Mouse (Mus musculus) lung, postnatal 0 days (tissue): ENCODE measurements around the gene Rundc1. TPM values are rescaled to one million over a fixed set of nuclear protein-coding genes. Genes with fewer than 3 reads are reported as not detected.
"Not testable (repeated sequence)": the region's sequence is repeated elsewhere in the genome, so short reads cannot be mapped to it uniquely, and the experiment has no call there.

Experiments used
- ATAC-seq: fragments of 200-750 bp; cut with Nextera tagmentation; 2 replicates; pipeline ENCODE4 v1.8.0; 2017; ENCODE audit warnings: moderate library complexity
- DNase-seq: peaks from one replicate; pipeline ENCODE4 v3.0.0-alpha.2; 2016; ENCODE audit warnings: low spot score
- H3K27ac ChIP-seq: fragments of 300-500 bp; sonication (generic); 2 replicates; pipeline ENCODE4 v1.5.1; 2014; ENCODE audit warnings: antibody characterized with exemption, mild to moderate bottlenecking, low read length, mixed read lengths
- H3K27me3 ChIP-seq: fragments of 300-500 bp; sonication (generic); replicated peaks from 2 replicates; pipeline ENCODE4 v1.6.1; 2014; ENCODE audit warnings: low read length, mixed read lengths; ENCODE audit not compliant: insufficient read depth
- H3K36me3 ChIP-seq: fragments of 300-500 bp; sonication (generic); 2 replicates; pipeline ENCODE4 v1.6.1; 2014; ENCODE audit warnings: low read length, mixed read lengths; ENCODE audit not compliant: insufficient read depth
- H3K4me1 ChIP-seq: fragments of 300-500 bp; sonication (generic); 2 replicates; pipeline ENCODE4 v1.6.1; 2014; ENCODE audit warnings: antibody characterized with exemption, low read depth, low read length, mixed read lengths; ENCODE audit not compliant: insufficient read depth
- H3K4me2 ChIP-seq: fragments of 300-500 bp; sonication (generic); replicated peaks from 2 replicates; pipeline ENCODE4 v1.6.1; 2014; ENCODE audit warnings: low read depth, mild to moderate bottlenecking, low read length, moderate library complexity, mixed read lengths
- H3K4me3 ChIP-seq: fragments of 300-500 bp; sonication (generic); 2 replicates; pipeline ENCODE4 v1.5.1; 2014; ENCODE audit warnings: low read depth, low read length
- H3K9ac ChIP-seq: fragments of 300-500 bp; sonication (generic); replicated peaks from 2 replicates; pipeline ENCODE4 v1.6.1; 2014; ENCODE audit warnings: low read depth, mild to moderate bottlenecking
- H3K9me3 ChIP-seq: fragments of 300-500 bp; sonication (generic); 2 replicates; pipeline ENCODE4 v1.6.1; 2016; ENCODE audit warnings: low read length, mixed read lengths
- CTCF ChIP-seq: IDR thresholded peaks from 2 replicates; pipeline ENCODE4 v1.5.1; 2016; ENCODE audit warnings: antibody characterized with exemption, mild to moderate bottlenecking
- EP300 ChIP-seq: IDR thresholded peaks from 2 replicates; pipeline ENCODE4 v1.6.1; 2016; ENCODE audit warnings: antibody characterized with exemption, mild to moderate bottlenecking, control low read depth
- WGBS: fragments of 180-500 bp; shearing (Covaris S2); extraction: QIAGEN DNeasy Blood & Tissue Kit; methylation state at CpG from one replicate; pipeline ENCODE4 v1.1.7; 2014; 5-methylcytosine and 5-hydroxymethylcytosine counted together
- polyA plus RNA-seq: library from polyadenylated mRNA; unstranded; fragments of >200 nt; fragmentation: Nextera tagmentation; extraction: Ambion mirVana; gene quantifications from 2 replicates; pipeline ENCODE4 v1.2.1, GENCODE M21; 2015

Gene Rundc1
- polyA plus RNA-seq, 1 experiment from 2014 or later: 14.3 TPM

DNA sequence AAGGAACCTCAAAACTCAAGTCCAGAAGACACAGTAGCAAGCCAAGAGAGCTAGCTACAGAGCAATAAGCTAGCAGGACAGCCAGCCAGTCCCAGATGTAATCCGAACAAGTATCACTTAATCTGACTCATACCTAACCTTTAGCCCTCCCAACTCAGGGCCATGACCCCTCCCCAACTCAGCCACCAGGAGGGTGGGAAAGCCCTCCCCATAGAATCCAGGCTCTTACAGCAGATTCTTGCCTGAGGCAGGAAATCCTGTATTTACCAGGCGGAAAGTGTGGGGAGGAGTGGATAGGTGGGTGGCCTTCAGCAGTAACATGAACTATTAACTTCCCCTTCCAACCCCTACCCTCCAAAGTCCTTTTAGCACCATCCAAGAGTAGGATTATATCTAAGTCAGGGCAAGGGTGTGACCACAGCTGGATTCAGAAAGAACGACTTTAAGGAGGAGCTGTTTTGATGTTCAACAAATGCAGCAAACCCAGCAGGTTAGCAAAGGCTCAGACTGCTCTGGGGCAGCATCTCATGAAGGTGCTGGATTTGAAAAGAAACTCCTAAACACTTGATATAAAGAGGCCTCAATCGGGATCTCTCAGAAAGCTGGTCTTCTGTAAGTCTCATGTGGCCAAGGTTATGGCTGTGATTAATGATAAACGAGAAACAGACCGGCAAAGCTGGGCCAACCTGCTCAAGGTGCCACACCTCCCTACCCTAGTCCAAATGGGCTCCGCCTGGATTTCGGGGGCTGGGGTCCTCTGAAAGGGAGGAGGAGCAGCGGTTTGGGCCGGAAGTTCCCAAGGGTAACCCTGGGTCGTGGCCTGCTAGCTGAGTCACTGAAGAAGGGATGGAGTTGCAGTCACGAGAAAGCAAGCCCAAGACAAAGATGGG lies 39.6 kb downstream of the Rundc1 start, which contains the start of gene Rnd2:
Gene Rnd2, plus strand, starts transcription at position 789 of the 890 bp plus-strand sequence.
- DNase-seq: peak; percentile 78
- H3K27ac ChIP-seq: peak within 1 kb of the TSS; percentile 87
- TF ChIP-seq CTCF (no peak; the same call in 1 of the 2 replicates), EP300 (peak; percentile 86)
- H3K9me3 ChIP-seq: no peaks in the 10 kb centered on the region
- H3K36me3 ChIP-seq: peaks cover 16% of the 10 kb centered on the region
- H3K4me2 ChIP-seq: peak within 1 kb of the TSS; percentile 72
- WGBS: 7% methylated on average over 12 of the region's 12 CpGs
- ATAC-seq: peak; percentile 27
- no peaks in the 10 kb centered on the region for H3K27me3 ChIP-seq
- peak within 1 kb of the TSS; percentile 84 for H3K4me3 ChIP-seq
- H3K9ac ChIP-seq: peak within 1 kb of the TSS; percentile 69
- H3K4me1 ChIP-seq: peaks cover 10% of the 10 kb centered on the region; the same call in 1 of the 2 replicates

DNA sequence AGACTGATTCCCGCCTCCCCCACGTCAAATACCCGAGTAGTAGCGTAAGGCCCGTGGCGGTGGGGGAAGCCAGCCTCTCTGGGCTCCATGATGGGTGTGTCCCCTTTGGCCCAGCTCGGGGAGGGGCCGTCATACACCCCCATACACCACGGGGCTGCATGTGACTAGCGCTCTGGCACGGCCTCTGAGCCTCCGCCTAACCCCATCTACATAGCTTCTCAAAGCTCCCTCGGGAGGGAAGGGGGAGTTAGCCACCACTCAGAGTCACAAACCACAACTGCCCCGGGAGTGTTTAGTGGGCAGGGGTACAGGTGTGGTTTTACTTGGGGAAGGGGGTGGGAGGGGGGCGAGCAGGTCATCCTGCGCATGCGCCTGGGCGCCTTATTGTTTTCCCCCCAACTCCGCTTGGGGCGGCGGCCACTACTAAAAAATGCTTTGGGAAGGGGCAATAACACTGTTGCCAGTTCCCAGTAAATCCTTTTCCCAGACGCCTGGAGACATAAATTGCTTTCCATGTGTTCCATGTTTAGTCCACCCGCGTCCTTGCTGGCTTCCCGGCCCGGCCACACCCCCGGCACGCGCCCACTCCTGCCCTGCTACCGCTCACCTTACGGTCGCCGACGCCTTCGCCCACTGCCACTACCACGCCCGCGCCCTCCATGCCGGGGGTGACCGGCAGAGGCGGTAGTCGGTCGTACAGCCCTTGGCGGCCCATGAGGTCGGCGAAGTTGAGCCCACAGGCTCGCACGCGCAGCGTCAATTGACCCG lies 40.4 kb downstream of the Rundc1 start:
- peak overlapping the region; percentile 87 for H3K27ac ChIP-seq
- WGBS: under 1% methylated on average over 50 of the region's 51 CpGs
- peak overlapping the region; percentile 72 for H3K4me2 ChIP-seq
- ATAC-seq: peak; percentile 62
- H3K27me3 ChIP-seq: no peaks in the 10 kb centered on the region
- H3K9ac ChIP-seq: peak overlapping the region; percentile 69
- TF ChIP-seq EP300: 0 out of 2 replicates have a peak, but pooled peaks have one; percentile 32
- TF ChIP-seq CTCF: peak; percentile 56
- peak overlapping the region; percentile 84 for H3K4me3 ChIP-seq
- peak; percentile 81 for DNase-seq
- peaks cover 10% of the 10 kb centered on the region; the same call in 1 of the 2 replicates for H3K4me1 ChIP-seq
- H3K36me3 ChIP-seq: peaks cover 13% of the 10 kb centered on the region
- no peaks in the 10 kb centered on the region for H3K9me3 ChIP-seq

DNA sequence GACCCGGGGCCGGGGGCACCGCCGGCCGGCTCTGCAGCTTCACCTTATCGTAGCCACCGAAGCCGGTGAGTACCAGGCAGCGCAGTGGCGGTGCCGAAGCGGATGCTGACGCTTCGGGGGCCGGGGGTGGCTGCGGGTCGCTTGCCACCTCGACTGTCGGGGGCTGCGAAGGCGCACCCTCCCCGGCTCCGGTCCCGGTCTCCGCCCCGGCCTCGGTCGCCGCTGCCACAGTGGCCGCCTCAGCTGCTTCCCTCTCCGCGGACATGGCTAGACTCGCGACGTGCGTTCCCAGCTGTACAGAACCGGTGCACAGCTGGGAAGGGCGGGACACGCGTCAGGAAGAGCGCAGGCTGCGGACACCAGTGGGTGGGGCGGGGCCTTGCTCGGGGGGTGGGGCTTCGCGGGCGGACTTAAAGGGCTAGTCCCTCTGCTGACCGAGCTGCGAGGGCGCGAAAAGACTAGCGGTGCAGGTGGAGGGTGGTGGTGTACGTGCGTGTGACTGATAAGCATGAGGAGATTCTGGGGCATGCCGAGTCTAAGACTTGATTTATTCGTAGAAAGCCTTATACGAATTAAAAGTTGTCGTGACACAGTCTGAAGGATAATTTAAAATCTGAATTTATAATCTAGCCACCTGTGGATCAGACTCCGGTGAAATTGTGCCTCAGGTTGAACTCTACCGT lies 41.1 kb downstream of the Rundc1 start, which contains the start of gene Vat1:
Gene Vat1, minus strand, starts transcription at position 362 of the 683 bp plus-strand sequence.
- Histone ChIP-seq H3K4me2 (peak within 1 kb of the TSS; percentile 72), H3K9ac (peak within 1 kb of the TSS; percentile 69), H3K27ac (peak within 1 kb of the TSS; percentile 87), H3K4me3 (peak within 1 kb of the TSS; percentile 84), H3K36me3 (peaks cover 9% of the 10 kb centered on the region; the same call in 1 of the 2 replicates), H3K27me3 (no peaks in the 10 kb centered on the region), H3K4me1 (peaks cover 10% of the 10 kb centered on the region; the same call in 1 of the 2 replicates), H3K9me3 (no peaks in the 10 kb centered on the region)
- DNase-seq (peak; percentile 87), ATAC-seq (peak; percentile 73)
- TF ChIP-seq EP300: no peak
- TF ChIP-seq CTCF: no peak
- 2% methylated on average over 51 of the region's 60 CpGs for WGBS

DNA sequence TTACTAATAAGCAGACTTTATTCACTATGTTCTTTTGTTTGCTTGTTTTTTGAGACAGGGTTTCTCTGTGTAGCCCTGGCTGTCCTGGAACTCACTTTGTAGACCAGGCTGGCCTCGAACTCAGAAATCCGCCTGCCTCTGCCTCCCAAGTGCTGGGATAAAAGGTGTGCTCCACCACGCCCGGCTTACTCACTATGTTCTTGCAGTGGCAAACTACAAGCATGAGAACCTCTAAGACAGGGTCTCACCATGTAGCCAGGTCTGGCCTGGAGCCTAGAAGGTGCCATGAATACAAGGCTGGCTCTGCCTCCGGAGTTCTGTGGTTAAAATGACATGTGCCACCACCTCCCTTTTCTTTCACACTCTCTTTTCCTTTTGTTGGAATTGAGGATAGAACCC lies 41.7 kb downstream of the Rundc1 start:
- Histone ChIP-seq H3K4me3 (peak overlapping the region; percentile 84), H3K4me2 (peak overlapping the region; percentile 72)
- not testable (repeated sequence) for H3K4me1 ChIP-seq, H3K27me3 ChIP-seq, H3K36me3 ChIP-seq, H3K27ac ChIP-seq, ATAC-seq, DNase-seq, H3K9me3 ChIP-seq, H3K9ac ChIP-seq
- WGBS: 52% methylated on average over 5 of the region's 5 CpGs

DNA sequence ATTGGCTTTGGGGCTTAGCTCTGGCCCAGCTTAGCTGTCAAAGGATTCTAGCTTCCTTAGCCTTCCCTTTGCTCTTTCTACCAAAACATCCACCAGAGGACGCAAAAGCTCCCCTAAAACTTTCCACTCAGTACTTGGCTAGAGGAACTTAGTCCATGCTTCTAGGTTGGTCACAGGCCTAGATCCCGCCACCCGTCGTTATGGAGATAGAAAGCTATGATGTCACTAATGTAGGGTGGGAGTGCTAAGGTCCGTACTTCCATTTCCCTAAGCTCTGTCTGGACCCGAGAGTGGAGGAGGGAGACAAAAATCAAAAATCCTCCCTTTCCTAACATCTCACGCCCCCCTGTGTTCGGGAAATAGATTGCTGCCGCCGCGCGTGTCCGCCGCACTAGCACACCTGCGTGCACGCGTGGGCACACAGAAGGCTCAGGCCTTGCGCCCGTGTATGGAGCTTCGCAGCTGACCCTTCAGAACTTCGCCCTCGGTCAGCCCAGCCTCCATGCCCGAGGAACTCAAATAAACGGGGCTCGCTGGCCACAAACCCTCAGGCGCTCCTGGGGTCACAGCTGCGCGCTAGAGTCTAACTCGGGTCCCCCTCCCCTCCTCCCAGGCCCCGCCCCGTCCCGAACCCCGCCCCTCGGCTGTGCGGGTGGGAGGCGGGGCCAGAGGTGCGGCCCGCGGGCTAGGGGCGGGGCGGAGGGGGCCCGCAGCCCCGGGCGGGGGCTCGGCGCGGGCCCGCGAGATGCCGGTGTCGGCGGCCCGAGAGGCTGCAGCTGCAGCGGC lies 42.8 kb downstream of the Rundc1 start:
- Histone ChIP-seq H3K4me2 (peak overlapping the region; percentile 98), H3K27ac (no peak overlapping the region)

More for the DNA sequence above, 42.8 kb downstream of the Rundc1 start:
- no peaks in the 10 kb centered on the region for H3K36me3 ChIP-seq
- ATAC-seq (peak; percentile 67), DNase-seq (peak; percentile 90)
- peaks cover 10% of the 10 kb centered on the region; the same call in 1 of the 2 replicates for H3K4me1 ChIP-seq
- peak overlapping the region; percentile 32 for H3K9ac ChIP-seq
- peak; percentile 78 for TF ChIP-seq CTCF
- no peak for TF ChIP-seq EP300
- H3K4me3 ChIP-seq: peak overlapping the region; percentile 77
- WGBS: 1% methylated on average over 43 of the region's 54 CpGs
- no peaks in the 10 kb centered on the region for H3K9me3 ChIP-seq
- no peaks in the 10 kb centered on the region for H3K27me3 ChIP-seq
